In genomic region chr19:21785132-21785528, GRCm38 (mm10) we compare ENCODE assay signal across 8 mouse cellular contexts. TPM values are rescaled to one million over a fixed set of nuclear protein-coding genes. Genes with fewer than 3 reads are reported as not detected.
DNase-seq lines count a peak whose midpoint lies in the region; ATAC-seq and TF ChIP-seq lines count a peak whose summit lies in the region.

No protein-coding gene starts in this region.

- no peaks in the 10 kb centered on the region for H3K27me3 ChIP-seq in heart, embryonic 10.5 days (ENCODE audit: insufficient read depth, poor library complexity, severe bottlenecking)
- H3K27me3 ChIP-seq in forebrain, postnatal 0 days (ENCODE audit: insufficient read depth, low read length) = no peaks in the 10 kb centered on the region
- no peaks in the 10 kb centered on the region for H3K27me3 ChIP-seq in midbrain, embryonic 14.5 days (ENCODE audit: control insufficient read depth, insufficient read depth, low read length)

- H3K27ac ChIP-seq in heart, embryonic 10.5 days = peak overlapping the region; percentile 83
- H3K27ac ChIP-seq in forebrain, postnatal 0 days (ENCODE audit: low read depth, low read length) = peak overlapping the region; percentile 90
- peak overlapping the region; percentile 98 for H3K27ac ChIP-seq in midbrain, embryonic 14.5 days (replicated peaks; ENCODE audit: low read depth, low read length)

- no peak for DNase-seq in heart, embryonic 10.5 days (ENCODE audit: low spot score)
- DNase-seq in heart, postnatal 10 days = no peak
- peak; percentile 43 for DNase-seq in NIH3T3 (ENCODE audit: low read depth)
- peak; percentile 21 for DNase-seq in forebrain, postnatal 0 days
- DNase-seq in midbrain, embryonic 14.5 days = peak; percentile 64
- DNase-seq in cerebellum, postnatal 4 days (ENCODE audit: low spot score in 2 of 2) = no peak
- DNase-seq in layer of hippocampus, adult 9-11 months = no peak
- DNase-seq in cerebellum, adult 18-20 months = no peak

- 23% methylated on average over 3 of the region's 3 CpGs for WGBS in heart, embryonic 10.5 days
- WGBS in forebrain, postnatal 0 days = 2% methylated on average over 3 of the region's 3 CpGs
- WGBS in midbrain, embryonic 14.5 days = 1% methylated on average over 3 of the region's 3 CpGs

- ATAC-seq in forebrain, postnatal 0 days = peak; percentile 14; the same call in 1 of the 2 replicates
- ATAC-seq in midbrain, embryonic 14.5 days (ENCODE audit: low FRiP score, low TSS enrichment) = peak; percentile 31

- peak overlapping the region; percentile 27; the same call in 1 of the 2 replicates for H3K4me3 ChIP-seq in heart, embryonic 10.5 days
- peak overlapping the region; percentile 6; the same call in 1 of the 2 replicates for H3K4me3 ChIP-seq in forebrain, postnatal 0 days (ENCODE audit: low read depth, low read length)
- peak overlapping the region; percentile 11 for H3K4me3 ChIP-seq in midbrain, embryonic 14.5 days (replicated peaks; ENCODE audit: low read depth, low read length)

- H3K9ac ChIP-seq in forebrain, postnatal 0 days = peak overlapping the region; percentile 47
- peak overlapping the region; percentile 59 for H3K9ac ChIP-seq in midbrain, embryonic 14.5 days (replicated peaks; ENCODE audit: low read length)

- peaks cover 51% of the 10 kb centered on the region for H3K4me1 ChIP-seq in heart, embryonic 10.5 days
- H3K4me1 ChIP-seq in forebrain, postnatal 0 days (ENCODE audit: insufficient read depth) = peaks cover 61% of the 10 kb centered on the region
- H3K4me1 ChIP-seq in midbrain, embryonic 14.5 days (ENCODE audit: control insufficient read depth, insufficient read depth, low read length) = peaks cover 88% of the 10 kb centered on the region

- H3K4me2 ChIP-seq in forebrain, postnatal 0 days (ENCODE audit: low read depth) = peak overlapping the region; percentile 44
- peak overlapping the region; percentile 56 for H3K4me2 ChIP-seq in midbrain, embryonic 14.5 days (ENCODE audit: low read length)

- no peaks in the 10 kb centered on the region for H3K9me3 ChIP-seq in heart, embryonic 10.5 days
- no peaks in the 10 kb centered on the region for H3K9me3 ChIP-seq in forebrain, postnatal 0 days (ENCODE audit: low read length)
- no peaks in the 10 kb centered on the region for H3K9me3 ChIP-seq in midbrain, embryonic 14.5 days (ENCODE audit: control insufficient read depth, low read length)

- no peak for TF ChIP-seq CTCF in forebrain, postnatal 0 days (IDR thresholded peaks at IDR 0.05; ENCODE audit: low read depth)

- intact Hi-C loops in heart, postnatal 10 days (cut with DNase I) = no loop called here

- H3K36me3 ChIP-seq in heart, embryonic 10.5 days = 0 out of 2 replicates have a peak, but pooled peaks cover 7% of the 10 kb centered on the region
- no peaks in the 10 kb centered on the region for H3K36me3 ChIP-seq in forebrain, postnatal 0 days (ENCODE audit: insufficient read depth)
- no peaks in the 10 kb centered on the region for H3K36me3 ChIP-seq in midbrain, embryonic 14.5 days (ENCODE audit: control insufficient read depth, insufficient read depth, low read length)

RNA-seq across cellular contexts. Expression of gene Cemip2, which starts 7.0 kb away (rescaled TPM):
- 63.1 and 110 TPM in 2 replicates for polyA plus RNA-seq in heart, embryonic 10.5 days (2016; fragmentation: Nextera tagmentation; extraction: Ambion mirVana)
- total RNA-seq in heart, postnatal 10 days (2021) = 10 to 100 TPM; 30.1 to 31.4 TPM
- total RNA-seq in forebrain, postnatal 0 days (2014; rRNA removed) = 30.7 and 42.5 TPM in 2 replicates
- 13.4 and 17.4 TPM in 2 replicates for polyA plus RNA-seq in forebrain, postnatal 0 days (2015; fragmentation: Nextera tagmentation; extraction: Ambion mirVana)
- 32.5 and 53.9 TPM in 2 replicates for polyA plus RNA-seq in midbrain, embryonic 14.5 days (2014; fragmentation: Nextera tagmentation; extraction: Ambion mirVana)

Comparison
In these comparisons a context has a peak if more than half of its experiments do, and no peak if none do; other contexts are left out.
1. DNase-seq: peak in NIH3T3 (single experiment), forebrain, postnatal 0 days (single experiment) and midbrain, embryonic 14.5 days (single experiment); none in heart, embryonic 10.5 days (single experiment), heart, postnatal 10 days (0 of 2), cerebellum, postnatal 4 days (0 of 2), layer of hippocampus, adult 9-11 months (single experiment) and cerebellum, adult 18-20 months (0 of 2).
2. Peak in every context shown above with its lines, with median percentiles within 50 percentile points of each other: H3K27ac ChIP-seq and H3K4me3 ChIP-seq.